Mouse (Mus musculus): Measurements from ENCODE around the gene Prkar1b. TPM values are rescaled to one million over a fixed set of nuclear protein-coding genes. Genes with fewer than 3 reads are reported as not detected.

The Prkar1b gene
- polyA plus RNA-seq, 2 experiments from 2014 or later = 2.6 to 5.4 TPM

Other genes with a start within 250 kb of the Prkar1b start
- not detected for gene Pdgfa, start 152.6 kb downstream of the Prkar1b start, polyA plus RNA-seq (2017; shearing (Covaris generic))
- 10 to 100 TPM in 1 of 2 experiments, 1 to 10 TPM in 1; 9.3 to 14.7 TPM for gene Dnaaf5, start 222 bp upstream of the Prkar1b start, polyA plus RNA-seq (2017; shearing (Covaris generic))
- 10 to 100 TPM; 29.3 to 33.5 TPM for gene Sun1, start 50.6 kb upstream of the Prkar1b start, polyA plus RNA-seq (2017; shearing (Covaris generic))
- 10 to 100 TPM; 14.9 to 18.2 TPM for gene Get4, start 102.3 kb upstream of the Prkar1b start, polyA plus RNA-seq (2017; shearing (Covaris generic))
- 1 to 10 TPM; 3.5 to 5.7 TPM for gene Adap1, start 175.6 kb upstream of the Prkar1b start, polyA plus RNA-seq (2017; shearing (Covaris generic))
- 10 to 100 TPM; 62.8 to 67.6 TPM for gene Cox19, start 201.4 kb upstream of the Prkar1b start, polyA plus RNA-seq (2017; shearing (Covaris generic))
- gene Cyp2w1, start 202.6 kb upstream of the Prkar1b start, polyA plus RNA-seq (2017; shearing (Covaris generic)) = not detected
- gene Gpr146, start 227.7 kb upstream of the Prkar1b start, polyA plus RNA-seq (2017; shearing (Covaris generic)) = 1 to 10 TPM; 8.1 to 8.8 TPM

Measured in activated CD4-positive, CD25-positive, alpha-beta regulatory T cell, adult 4 months (primary cell).